Mouse (Mus musculus): Measurements from ENCODE around the gene Paf1. TPM values are rescaled to one million over a fixed set of nuclear protein-coding genes. Genes with fewer than 3 reads are reported as not detected.

Paf1 gene
- polyA plus RNA-seq (2017; shearing (Covaris generic)), result 10 to 100 TPM; 49.2 to 65.4 TPM

DNA sequence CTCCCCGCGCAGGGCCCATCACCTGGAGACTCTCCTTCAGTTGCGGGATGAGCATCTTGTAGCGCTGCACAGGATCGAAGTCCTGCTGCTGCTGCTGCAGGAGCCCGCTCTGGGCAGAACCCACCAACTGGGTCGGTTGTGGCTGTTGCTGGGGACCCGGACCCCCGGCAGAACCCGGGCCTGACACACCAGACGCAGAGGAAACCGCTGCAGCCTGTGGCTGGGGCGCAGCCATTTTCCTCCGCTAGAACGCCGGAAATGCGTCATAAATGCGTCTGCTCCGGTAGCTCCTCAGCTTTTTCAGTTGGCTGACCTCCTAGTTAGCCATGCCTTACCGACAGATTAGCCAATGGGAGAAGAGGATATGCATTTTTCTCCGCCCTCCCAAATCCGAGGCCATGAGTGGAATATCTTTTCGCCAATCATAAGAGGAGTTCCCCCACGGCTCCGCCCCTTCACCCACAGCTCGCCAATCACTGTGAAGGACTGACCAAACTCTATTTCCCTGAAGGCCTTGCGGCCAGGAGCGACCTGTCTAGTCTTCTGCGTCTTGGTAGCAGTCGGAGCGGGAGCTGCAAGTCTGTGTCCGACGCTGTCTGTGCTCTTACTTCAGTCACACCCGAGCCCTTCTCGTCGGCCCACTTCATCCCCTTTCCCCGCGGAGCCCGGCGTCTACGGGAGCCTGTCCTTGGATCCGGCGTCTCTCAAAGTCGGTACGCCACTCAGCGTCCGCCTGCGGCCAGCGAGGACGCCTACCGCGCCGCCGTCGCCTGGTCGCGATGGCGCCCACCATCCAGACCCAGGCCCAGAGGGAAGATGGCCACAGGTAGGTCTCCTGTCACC lies at the start of gene Paf1, which contains the start of gene Med29:
Gene Paf1 (plus strand): TSS at position 523 of the 843 bp plus-strand sequence.
Gene Med29 (minus strand): TSS at position 280 of the 843 bp plus-strand sequence.
- peak; percentile 96 for ATAC-seq

GRCm38 (mm10) chr7:28344637-28345036 lies 48.1 kb upstream of the Paf1 start:
- ATAC-seq, result peak; percentile 65

- ATAC-seq, result no peak
Measured at GRCm38 (mm10) chr7:28347746-28348145, 45.0 kb upstream of the Paf1 start.

DNA sequence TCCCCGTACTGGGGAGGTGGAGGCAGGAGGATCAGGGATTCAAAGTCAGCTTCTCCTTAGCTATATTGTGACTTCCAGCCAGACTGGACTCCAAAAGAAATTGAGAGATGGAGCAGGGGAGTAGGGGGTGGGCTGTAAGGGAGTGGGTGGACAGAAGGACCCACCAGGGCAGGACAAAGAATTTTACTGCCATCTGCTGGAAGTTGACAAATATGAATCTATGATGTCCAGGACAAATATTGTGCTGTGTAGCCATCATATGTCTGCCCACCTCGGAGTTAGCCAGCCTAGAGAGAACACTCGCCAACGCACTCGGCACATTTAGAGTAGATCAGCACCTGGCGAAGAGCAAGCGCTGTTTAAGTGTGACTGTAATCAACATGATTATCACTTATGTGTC lies 44.1 kb upstream of the Paf1 start:
- ATAC-seq, result no peak

- peak; percentile 79 for ATAC-seq
Measured at GRCm38 (mm10) chr7:28350155-28350883, 42.4 kb upstream of the Paf1 start, which contains the start of gene Rps16. Gene Rps16, plus strand, starts transcription at chr7:28350652.

GRCm38 (mm10) chr7:28351676-28352191 lies 41.0 kb upstream of the Paf1 start:
- no peak for ATAC-seq

DNA sequence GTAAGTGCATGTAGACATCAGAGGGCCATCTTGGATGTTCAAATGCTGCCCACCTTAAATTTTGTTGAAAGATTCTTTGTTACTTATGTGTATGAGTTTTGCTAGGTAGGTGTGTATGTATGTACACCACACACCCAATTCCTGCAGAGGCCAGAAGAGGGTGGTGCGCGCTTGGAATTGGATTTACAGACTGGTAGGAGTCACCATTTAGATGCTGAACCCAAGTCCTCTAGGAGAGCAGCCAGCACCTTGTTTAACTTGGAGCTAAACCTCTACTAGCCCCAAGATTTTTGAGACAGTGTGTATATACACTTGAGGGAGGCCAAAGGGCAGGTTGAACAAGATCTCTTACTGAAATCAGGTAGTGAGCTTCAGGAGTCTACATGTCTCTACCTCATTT lies 39.5 kb upstream of the Paf1 start:
- ATAC-seq, result no peak

DNA sequence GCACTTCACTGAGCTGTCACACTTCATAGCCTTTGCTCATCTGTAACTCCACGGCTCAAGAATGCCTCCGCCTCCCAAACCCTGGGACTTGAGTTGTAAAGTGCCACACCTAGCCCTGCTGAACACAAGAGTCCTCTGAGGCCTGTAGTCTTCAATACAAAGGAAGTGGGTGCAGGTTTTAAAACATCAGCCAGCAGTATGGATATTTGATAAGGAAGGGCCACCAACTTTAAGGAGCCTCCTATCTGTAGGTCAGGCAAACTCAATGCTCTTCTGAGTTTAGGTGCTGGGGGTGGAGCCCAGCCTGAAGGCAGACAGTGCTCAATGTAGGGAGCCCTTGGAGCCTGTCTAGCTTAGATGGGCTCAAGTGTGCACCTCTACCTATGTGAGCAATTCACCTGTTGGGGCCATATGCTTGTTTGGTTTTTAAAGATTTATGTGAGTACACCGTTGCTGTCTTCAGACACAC lies 38.6 kb upstream of the Paf1 start:
- no peak for ATAC-seq

DNA sequence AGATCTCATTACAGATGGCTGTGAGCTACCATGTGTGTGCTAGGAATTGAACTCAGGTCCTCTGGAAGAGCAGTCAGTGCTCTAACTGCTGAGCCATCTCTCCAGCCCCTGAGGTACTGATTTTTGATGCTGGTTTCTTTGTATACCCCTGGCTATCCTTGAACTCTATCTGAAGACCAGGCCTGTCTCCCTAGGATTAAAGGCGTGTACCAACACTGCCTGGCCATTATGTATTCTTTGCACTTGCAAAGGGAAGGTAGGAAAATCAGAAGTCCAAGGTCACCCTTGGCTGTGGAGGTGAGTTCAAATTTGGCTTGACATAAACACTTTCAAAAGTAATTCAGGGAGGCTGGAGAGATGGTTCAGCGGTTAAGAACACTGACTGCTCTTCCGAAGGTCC lies 38.2 kb upstream of the Paf1 start:
- no peak for ATAC-seq

DNA sequence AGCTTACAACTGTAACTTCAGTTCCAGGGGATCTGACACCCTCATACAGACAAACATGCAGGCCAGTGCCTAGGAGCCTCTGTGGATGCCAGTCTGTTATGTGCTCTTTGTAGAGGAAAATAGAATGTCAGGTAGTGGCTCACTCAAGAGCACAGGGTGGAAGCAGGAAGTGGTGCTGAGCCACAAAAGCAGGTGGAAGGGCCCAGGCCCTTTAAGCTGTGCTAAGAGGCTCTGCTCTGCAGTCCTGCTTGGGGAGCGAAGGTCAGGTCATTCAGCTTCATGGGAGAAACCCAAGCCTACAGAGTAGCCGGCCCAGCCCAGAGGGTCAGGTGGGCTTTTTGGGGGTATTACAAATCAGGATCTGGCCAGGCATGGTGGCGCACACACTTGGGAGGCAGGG lies 37.5 kb upstream of the Paf1 start:
- peak; percentile 61 for ATAC-seq

GRCm38 (mm10) chr7:28356981-28357380 lies 35.8 kb upstream of the Paf1 start:
- no peak for ATAC-seq

GRCm38 (mm10) chr7:28357984-28358383 lies 34.8 kb upstream of the Paf1 start:
- ATAC-seq, result no peak

GRCm38 (mm10) chr7:28358431-28358830 lies 34.3 kb upstream of the Paf1 start:
- no peak for ATAC-seq

GRCm38 (mm10) chr7:28359854-28360253 lies 32.9 kb upstream of the Paf1 start:
- no peak for ATAC-seq

GRCm38 (mm10) chr7:28360291-28360690 lies 32.5 kb upstream of the Paf1 start:
- ATAC-seq, result no peak

- no peak for ATAC-seq
Measured at GRCm38 (mm10) chr7:28361647-28362341, 31.0 kb upstream of the Paf1 start.

DNA sequence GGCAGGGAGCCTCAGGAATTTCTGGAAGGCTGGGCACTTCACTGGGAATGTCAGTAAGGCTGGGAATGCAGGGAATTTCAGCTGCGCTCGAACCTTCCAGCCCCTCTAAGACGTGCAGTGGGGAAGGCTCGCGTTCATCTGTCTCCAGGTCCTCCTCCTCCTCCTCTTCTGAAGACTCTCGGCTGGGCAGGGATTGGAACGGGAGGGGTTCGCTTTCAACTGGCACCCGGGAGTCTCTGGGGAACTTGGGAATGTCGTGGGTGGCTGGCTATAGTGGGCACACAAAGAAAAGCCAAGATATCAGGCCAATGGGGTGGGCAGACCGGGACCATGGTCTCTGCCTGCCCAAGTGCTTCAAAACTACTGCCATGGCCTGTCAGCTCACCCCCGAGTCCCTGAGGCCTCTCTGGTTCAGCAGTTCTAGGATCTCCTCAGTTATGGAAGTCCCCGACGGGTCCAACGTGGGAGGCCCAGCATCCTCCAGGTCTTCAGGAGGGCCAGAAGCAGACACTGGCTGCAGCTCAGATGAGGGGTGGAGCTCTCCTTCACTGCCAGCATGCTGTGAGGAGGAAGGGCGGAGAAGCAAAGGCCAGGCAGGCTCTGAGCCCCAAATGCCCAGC lies 30.2 kb upstream of the Paf1 start:
- ATAC-seq, result no peak

DNA sequence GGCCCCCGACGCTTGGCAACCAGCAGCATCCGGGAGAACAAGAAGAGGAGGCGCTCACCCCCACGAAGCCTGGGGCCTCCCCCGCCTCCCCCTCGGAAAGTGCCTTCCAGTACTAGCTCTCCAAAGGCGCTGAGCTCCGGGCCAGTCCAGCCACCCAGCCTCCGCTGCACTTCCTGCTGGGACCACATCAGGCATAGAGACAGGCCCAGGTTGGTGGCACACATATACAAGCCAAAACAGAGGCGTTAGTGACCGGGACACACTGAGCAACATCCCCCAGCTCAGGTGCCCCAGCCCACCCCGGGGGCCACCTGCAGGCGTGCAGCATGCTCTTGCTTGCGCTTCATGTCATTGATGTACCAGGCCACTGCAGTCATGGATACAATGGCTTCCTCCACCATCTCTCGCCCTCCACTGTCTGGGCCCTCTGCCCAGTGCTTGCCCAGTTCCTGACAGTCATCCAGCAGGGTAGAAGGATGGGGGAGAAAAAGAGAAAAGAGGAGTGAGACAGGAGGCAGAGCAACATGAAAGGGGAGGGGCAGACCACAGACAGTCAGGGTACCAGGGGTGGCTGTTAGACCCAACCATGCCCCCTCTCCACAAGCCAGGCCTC lies 25.0 kb upstream of the Paf1 start:
- ATAC-seq, result no peak

DNA sequence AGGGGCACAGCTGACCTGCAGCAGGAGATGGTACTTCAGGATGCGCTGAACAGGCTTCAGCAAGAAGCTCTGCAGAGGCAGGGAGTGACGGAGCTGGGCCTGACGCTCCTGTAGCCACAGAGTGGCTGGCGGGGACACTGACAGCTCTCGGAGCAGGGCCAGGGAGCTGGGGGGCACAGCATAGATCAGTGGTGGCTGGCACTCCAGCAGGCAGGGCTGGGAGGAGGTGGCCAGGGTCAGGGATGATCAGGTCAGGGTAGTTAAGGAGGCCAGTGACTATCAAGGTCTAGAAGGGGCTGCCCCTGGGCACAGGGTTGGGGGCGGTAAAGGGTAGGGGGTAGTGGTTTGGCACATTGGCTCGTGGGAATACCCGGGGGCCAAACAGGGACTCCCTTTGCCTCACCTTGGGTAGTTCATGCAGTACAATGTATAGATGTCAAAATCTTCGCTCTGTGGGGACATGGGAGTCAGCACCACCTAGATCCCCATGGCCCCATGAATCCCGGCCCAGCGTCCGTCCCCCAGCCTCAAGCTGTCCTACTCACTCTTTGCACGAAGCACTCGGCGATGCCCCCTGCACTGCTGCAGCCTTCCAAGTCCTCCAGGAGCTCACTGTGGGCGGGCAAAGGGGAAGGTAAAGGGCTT lies 24.4 kb upstream of the Paf1 start:
- no peak for ATAC-seq

- no peak for ATAC-seq
Measured at GRCm38 (mm10) chr7:28370051-28370450, 22.7 kb upstream of the Paf1 start.

DNA sequence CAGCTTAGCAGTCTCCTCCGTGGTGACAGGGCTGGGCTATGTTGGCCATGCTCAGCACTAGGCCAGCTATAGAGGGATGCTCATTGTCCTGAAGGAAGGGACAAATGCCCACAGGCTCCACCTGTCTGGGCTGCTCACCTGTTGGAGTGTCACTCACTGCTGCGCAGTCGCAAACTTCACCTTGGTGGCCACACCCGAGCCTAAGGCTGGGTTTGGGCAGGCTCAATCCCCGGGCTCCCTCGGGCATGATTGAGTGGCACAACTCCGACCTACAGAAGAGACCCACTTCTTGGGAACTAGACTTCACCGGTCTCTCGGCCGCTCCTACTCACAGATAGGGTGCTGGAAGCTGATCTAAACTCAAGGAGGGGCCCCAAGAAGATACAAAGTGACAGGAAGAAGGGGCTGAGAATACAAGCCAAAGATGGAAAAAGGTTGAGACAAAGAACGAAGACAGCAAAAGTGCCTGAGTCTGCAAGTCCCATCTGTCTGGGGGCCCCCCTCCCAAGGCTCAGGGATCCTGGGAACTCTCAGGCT lies 21.7 kb upstream of the Paf1 start:
- no peak for ATAC-seq
